Mouse (Mus musculus) MEL (cell line): Measurements from ENCODE around the gene Avpr2. TPM values are rescaled to one million over a fixed set of nuclear protein-coding genes. Genes with fewer than 3 reads are reported as not detected.

ENCODE experiments used
- DNase-seq: peaks from one replicate; pipeline ENCODE4 v3.0.0; 2011; ENCODE audit warnings: low read depth, low spot score
- H3K27ac ChIP-seq: 2 replicates; pipeline ENCODE4 v1.5.1; 2012; ENCODE audit warnings: low read depth, mild to moderate bottlenecking, control low read depth, low read length, moderate library complexity; ENCODE audit not compliant: control insufficient read depth
- H3K27me3 ChIP-seq, 2 experiments: fragments of 150-350 bp in 1 of 2; sonication (generic) in 1 of 2; 2 replicates each; pipeline ENCODE4 v1.6.1; 2012; ENCODE audit warnings: low read length in 2 of 2, mild to moderate bottlenecking in 2 of 2, improper control_type of control experiment in 1 of 2, moderate library complexity in 1 of 2; ENCODE audit not compliant: insufficient read depth in 2 of 2, control insufficient read depth in 1 of 2
- H3K36me3 ChIP-seq, 2 experiments: 2 replicates each; pipeline ENCODE4 v1.6.1; 2012 to 2014; ENCODE audit warnings: low read length in 2 of 2, improper control_type of control experiment in 1 of 2, inconsistent platforms in 1 of 2, mild to moderate bottlenecking in 1 of 2; ENCODE audit not compliant: insufficient read depth in 2 of 2, control insufficient read depth in 1 of 2
- H3K4me1 ChIP-seq, 2 experiments: fragments of 150-350 bp in 1 of 2; sonication (generic) in 1 of 2; 2 replicates each; pipeline ENCODE4 v1.6.1; 2012; ENCODE audit warnings: low read length in 2 of 2, improper control_type of control experiment in 1 of 2, mild to moderate bottlenecking in 1 of 2; ENCODE audit not compliant: insufficient read depth in 2 of 2, control insufficient read depth in 1 of 2
- H3K4me3 ChIP-seq, 2 experiments: fragments of 150-350 bp in 1 of 2; sonication (generic) in 1 of 2; 2 replicates each; pipeline ENCODE4 v1.5.1; 2012; ENCODE audit warnings: low read depth in 2 of 2, low read length in 2 of 2, mild to moderate bottlenecking in 2 of 2, moderate library complexity in 2 of 2, control low read depth in 1 of 2, improper control_type of control experiment in 1 of 2; ENCODE audit not compliant: control insufficient read depth in 1 of 2, insufficient read depth in 1 of 2
- H3K79me2 ChIP-seq: 2 replicates; pipeline ENCODE4 v1.6.1; 2012; ENCODE audit warnings: mild to moderate bottlenecking, low read length, moderate library complexity; ENCODE audit not compliant: control insufficient read depth, poor library complexity, insufficient read depth
- H3K9ac ChIP-seq: 2 replicates; pipeline ENCODE4 v1.6.1; 2012; ENCODE audit warnings: low read depth, mild to moderate bottlenecking, control low read depth, low read length, moderate library complexity; ENCODE audit not compliant: control insufficient read depth, poor library complexity, severe bottlenecking
- H3K9me3 ChIP-seq: fragments of 150-350 bp; sonication (generic); replicated peaks from 2 replicates; pipeline ENCODE4 v1.6.1; 2012; ENCODE audit warnings: mild to moderate bottlenecking, low read length, improper control_type of control experiment, moderate library complexity; ENCODE audit not compliant: insufficient read depth
- CHD1 ChIP-seq: IDR thresholded peaks from 2 replicates; pipeline ENCODE4 v1.6.1; 2012; ENCODE audit warnings: low read depth, mild to moderate bottlenecking, inconsistent platforms, low read length, improper control_type of control experiment
- CTCF ChIP-seq, 3 experiments: IDR thresholded peaks in 2 of 3; conservative IDR thresholded peaks in 1 of 3; 2 replicates each; pipeline ENCODE4 v1.5.1; 2011 to 2012; ENCODE audit warnings: low read length in 3 of 3, low read depth in 2 of 3, mild to moderate bottlenecking in 2 of 3, improper control_type of control experiment in 1 of 3, inconsistent platforms in 1 of 3, mixed read lengths in 1 of 3, moderate library complexity in 1 of 3; ENCODE audit not compliant: control insufficient read depth in 1 of 3, insufficient read depth in 1 of 3, poor library complexity in 1 of 3, severe bottlenecking in 1 of 3
- KAT2A ChIP-seq: conservative IDR thresholded peaks from 2 replicates; pipeline ENCODE4 v1.6.1; 2012; ENCODE audit warnings: low read depth, low read length, improper control_type of control experiment, inconsistent platforms
- MAX ChIP-seq: IDR thresholded peaks from 2 replicates; pipeline ENCODE4 v1.6.1; 2011; ENCODE audit warnings: low read length, improper control_type of control experiment
- MAZ ChIP-seq: IDR thresholded peaks from 2 replicates; pipeline ENCODE4 v1.6.1; 2012; ENCODE audit warnings: low read depth, mild to moderate bottlenecking, inconsistent platforms, low read length, improper control_type of control experiment
- NELFE ChIP-seq: IDR thresholded peaks from 2 replicates; pipeline ENCODE4 v1.6.1; 2011; ENCODE audit warnings: low read depth, low read length, improper control_type of control experiment
- NRF1 ChIP-seq: IDR thresholded peaks from 2 replicates; pipeline ENCODE4 v1.6.1; 2014; ENCODE audit warnings: low read depth, mild to moderate bottlenecking, inconsistent platforms, low read length, improper control_type of control experiment, moderate library complexity; ENCODE audit not compliant: poor library complexity, insufficient read depth, severe bottlenecking
- POLR2AphosphoS2 ChIP-seq: IDR thresholded peaks from 2 replicates; pipeline ENCODE4 v1.6.1; 2011; ENCODE audit warnings: low read length, improper control_type of control experiment
- POLR2AphosphoS5 ChIP-seq: IDR thresholded peaks from 2 replicates; pipeline ENCODE4 v1.6.1; 2012; ENCODE audit warnings: low read depth, borderline replicate concordance, mild to moderate bottlenecking, inconsistent platforms, low read length, moderate library complexity, mixed read lengths
- TAL1 ChIP-seq: IDR thresholded peaks from 2 replicates; pipeline ENCODE4 v1.6.1; 2012; ENCODE audit warnings: mild to moderate bottlenecking, inconsistent platforms, low read length, moderate library complexity, mixed read lengths
- TBP ChIP-seq: IDR thresholded peaks from 2 replicates; pipeline ENCODE4 v1.8.0; 2011; ENCODE audit warnings: low read depth, low read length, improper control_type of control experiment
- UBTF ChIP-seq: IDR thresholded peaks from 2 replicates; pipeline ENCODE4 v1.6.1; 2012; ENCODE audit warnings: low read depth, mild to moderate bottlenecking, inconsistent platforms, low read length, improper control_type of control experiment, moderate library complexity, borderline replicate concordance; ENCODE audit not compliant: insufficient read depth
- USF1 ChIP-seq: IDR thresholded peaks from 2 replicates; pipeline ENCODE4 v1.6.1; 2014; ENCODE audit warnings: low read depth, mild to moderate bottlenecking, inconsistent platforms, low read length, improper control_type of control experiment, moderate library complexity
- USF2 ChIP-seq, 2 experiments: IDR thresholded peaks; 2 replicates each; pipeline ENCODE4 v1.6.1; 2011 to 2012; ENCODE audit warnings: improper control_type of control experiment in 2 of 2, low read length in 2 of 2, borderline replicate concordance in 1 of 2, inconsistent platforms in 1 of 2, low read depth in 1 of 2, mild to moderate bottlenecking in 1 of 2; ENCODE audit not compliant: insufficient read depth in 1 of 2
- ZC3H11A ChIP-seq: IDR thresholded peaks from 2 replicates; pipeline ENCODE4 v1.6.1; 2012; ENCODE audit warnings: low read depth, mild to moderate bottlenecking, inconsistent platforms, low read length, improper control_type of control experiment
- ZKSCAN1 ChIP-seq: IDR thresholded peaks from 2 replicates; pipeline ENCODE4 v1.6.1; 2012; ENCODE audit warnings: low read depth, mild to moderate bottlenecking, inconsistent platforms, low read length, improper control_type of control experiment, moderate library complexity
- polyA plus RNA-seq, 2 experiments: library from polyadenylated mRNA; stranded (reverse) in 1 of 2; unstranded in 1 of 2; fragments of >175 nt in 1 of 2; fragments of >200 nt in 1 of 2; gene quantifications; 2 replicates each; pipeline versions ENCODE4 v1.2.1 to v1.2.4; 2012; ENCODE audit warnings: low replicate concordance in 2 of 2, low read depth in 1 of 2; ENCODE audit not compliant: insufficient read length in 2 of 2, insufficient read depth in 1 of 2, missing spikeins in 1 of 2
- total RNA-seq: library from RNA; depleted of rRNA; stranded (reverse); fragments of 300-350 nt; gene quantifications from 2 replicates; pipeline ENCODE4 v1.2.3, GENCODE M21; 2012

The Avpr2 gene
- total and polyA plus RNA-seq, 3 experiments, result 0.35 to 0.49 TPM; not detected in 1

DNA sequence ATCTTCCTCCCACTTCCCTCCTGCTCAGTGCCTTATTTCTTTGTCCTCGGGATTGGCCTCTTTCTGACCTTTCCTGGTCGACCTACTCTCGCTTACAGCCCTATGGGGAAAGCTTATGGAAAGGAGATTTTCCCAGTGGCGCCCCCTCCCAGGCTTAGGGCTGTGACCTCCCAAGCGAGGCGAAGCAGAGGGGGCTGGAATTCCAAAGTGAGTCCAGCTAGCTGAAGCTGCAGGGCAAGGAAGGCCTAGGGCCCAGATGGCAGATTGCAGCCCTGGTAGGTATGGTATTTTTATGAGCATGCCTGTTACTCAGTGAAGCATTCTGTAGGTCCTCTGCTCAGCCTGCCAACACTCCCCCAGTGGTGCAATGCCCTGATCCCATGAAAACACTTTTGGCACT is 10.4 kb upstream of the Avpr2 start:
- Histone ChIP-seq H3K9me3 (no peaks in the 10 kb centered on the region), H3K9ac (no peak overlapping the region), H3K36me3 (peaks cover 0 to 2% of the 10 kb centered on the region in 2 experiments; a peak in 2 of 4 replicates), H3K79me2 (no peaks in the 10 kb centered on the region), H3K4me3 (no peak overlapping the region), H3K27me3 (no peaks in the 10 kb centered on the region), H3K27ac (no peak overlapping the region), H3K4me1 (peaks cover 4 to 21% of the 10 kb centered on the region in 2 experiments; a peak in 3 of 4 replicates)
- TF ChIP-seq TBP, result no peak
- no peak for TF ChIP-seq USF1
- TF ChIP-seq POLR2AphosphoS5, result no peak
- TF ChIP-seq POLR2AphosphoS2, result no peak
- TF ChIP-seq NELFE, result no peak
- no peak for TF ChIP-seq ZC3H11A
- no peak for TF ChIP-seq KAT2A
- TF ChIP-seq MAX, result no peak
- TF ChIP-seq MAZ, result no peak
- TF ChIP-seq UBTF, result no peak
- no peak for TF ChIP-seq NRF1
- no peak for TF ChIP-seq CTCF (IDR thresholded peaks at IDR 0.05 in 2 of 3, conservative IDR thresholded peaks at IDR 0.05 in 1 of 3; ENCODE audit: control insufficient read depth in 1 of 3, insufficient read depth in 1 of 3, low read depth in 2 of 3, low read length in 3 of 3, poor library complexity in 1 of 3, severe bottlenecking in 1 of 3)
- DNase-seq, result no peak

GRCm38 (mm10) chrX:73892833-73893232 is 931 bp downstream of the Avpr2 start:
- Histone ChIP-seq H3K36me3 (no peaks in the 10 kb centered on the region), H3K4me1 (no peaks in the 10 kb centered on the region), H3K79me2 (no peaks in the 10 kb centered on the region), H3K4me3 (no peak overlapping the region), H3K9me3 (no peaks in the 10 kb centered on the region), H3K9ac (no peak overlapping the region), H3K27ac (no peak overlapping the region), H3K27me3 (no peaks in the 10 kb centered on the region)
- DNase-seq, result no peak
- no peak for TF ChIP-seq USF1
- no peak for TF ChIP-seq ZKSCAN1
- no peak for TF ChIP-seq CHD1
- TF ChIP-seq USF2 (IDR thresholded peaks at IDR 0.05; ENCODE audit: borderline replicate concordance in 1 of 2, insufficient read depth in 1 of 2, low read depth in 1 of 2, low read length in 2 of 2), result no peak
- no peak for TF ChIP-seq TAL1
- no peak for TF ChIP-seq CTCF (IDR thresholded peaks at IDR 0.05 in 2 of 3, conservative IDR thresholded peaks at IDR 0.05 in 1 of 3; ENCODE audit: control insufficient read depth in 1 of 3, insufficient read depth in 1 of 3, low read depth in 2 of 3, low read length in 3 of 3, poor library complexity in 1 of 3, severe bottlenecking in 1 of 3)
- no peak for TF ChIP-seq POLR2AphosphoS2
- TF ChIP-seq NRF1, result no peak
